Mouse (Mus musculus): ENCODE measurements around the gene Adipor2. TPM values are rescaled to one million over a fixed set of nuclear protein-coding genes. Genes with fewer than 3 reads are reported as not detected.

Adipor2 gene
- polyA plus RNA-seq, 1 experiment from 2014 or later: 45.5 TPM

- ATAC-seq (ENCODE audit: insufficient read depth, low FRiP score): no peak
- no peak overlapping the region for H3K9ac ChIP-seq (ENCODE audit: low read length)
Observed at GRCm38 (mm10) chr6:119350703-119351198, 66.8 kb downstream of the Adipor2 start.

GRCm38 (mm10) chr6:119348234-119348633 is 69.3 kb downstream of the Adipor2 start:
- H3K27ac ChIP-seq (ENCODE audit: low read length): no peak overlapping the region
- H3K4me2 ChIP-seq (ENCODE audit: low read depth, low read length): no peak overlapping the region
- no peaks in the 10 kb centered on the region for H3K4me1 ChIP-seq (ENCODE audit: control insufficient read depth, insufficient read depth, low read length)
- H3K9ac ChIP-seq (ENCODE audit: low read length): no peak overlapping the region
- H3K9me3 ChIP-seq (replicated peaks; ENCODE audit: control insufficient read depth, low read length): no peaks in the 10 kb centered on the region
- H3K27me3 ChIP-seq (ENCODE audit: control insufficient read depth, insufficient read depth, low read length): no peaks in the 10 kb centered on the region
- WGBS: 0% methylated on average over 1 of the region's 1 CpGs
- H3K36me3 ChIP-seq (ENCODE audit: control insufficient read depth, insufficient read depth, low read length): no peaks in the 10 kb centered on the region
- ATAC-seq (ENCODE audit: insufficient read depth, low FRiP score): no peak
- H3K4me3 ChIP-seq (replicated peaks; ENCODE audit: low read length): no peak overlapping the region

More at GRCm38 (mm10) chr6:119350703-119351198, 66.8 kb downstream of the Adipor2 start:
- Histone ChIP-seq H3K36me3 (ENCODE audit: control insufficient read depth, insufficient read depth, low read length) (no peaks in the 10 kb centered on the region; the same call in 1 of the 2 replicates), H3K4me2 (ENCODE audit: low read depth, low read length) (no peak overlapping the region), H3K27ac (ENCODE audit: low read length) (no peak overlapping the region), H3K4me1 (ENCODE audit: control insufficient read depth, insufficient read depth, low read length) (no peaks in the 10 kb centered on the region), H3K4me3 (replicated peaks; ENCODE audit: low read length) (no peak overlapping the region), H3K27me3 (ENCODE audit: control insufficient read depth, insufficient read depth, low read length) (no peaks in the 10 kb centered on the region), H3K9me3 (replicated peaks; ENCODE audit: control insufficient read depth, low read length) (no peaks in the 10 kb centered on the region)
- 79% methylated on average over 9 of the region's 9 CpGs for WGBS

- Histone ChIP-seq H3K4me2 (ENCODE audit: low read depth, low read length) (no peak overlapping the region), H3K4me3 (replicated peaks; ENCODE audit: low read length) (no peak overlapping the region), H3K36me3 (ENCODE audit: control insufficient read depth, insufficient read depth, low read length) (no peaks in the 10 kb centered on the region), H3K4me1 (ENCODE audit: control insufficient read depth, insufficient read depth, low read length) (no peaks in the 10 kb centered on the region), H3K9me3 (replicated peaks; ENCODE audit: control insufficient read depth, low read length) (no peaks in the 10 kb centered on the region), H3K9ac (ENCODE audit: low read length) (no peak overlapping the region), H3K27me3 (ENCODE audit: control insufficient read depth, insufficient read depth, low read length) (no peaks in the 10 kb centered on the region), H3K27ac (ENCODE audit: low read length) (no peak overlapping the region)
- WGBS: 69% methylated on average over 5 of the region's 5 CpGs
- no peak for ATAC-seq (ENCODE audit: insufficient read depth, low FRiP score)
Observed at GRCm38 (mm10) chr6:119347813-119348212, 69.7 kb downstream of the Adipor2 start.

- Histone ChIP-seq H3K4me3 (replicated peaks; ENCODE audit: low read length) (no peak overlapping the region), H3K4me1 (ENCODE audit: control insufficient read depth, insufficient read depth, low read length) (no peaks in the 10 kb centered on the region), H3K9ac (ENCODE audit: low read length) (no peak overlapping the region), H3K36me3 (ENCODE audit: control insufficient read depth, insufficient read depth, low read length) (no peaks in the 10 kb centered on the region), H3K27me3 (ENCODE audit: control insufficient read depth, insufficient read depth, low read length) (no peaks in the 10 kb centered on the region), H3K27ac (ENCODE audit: low read length) (no peak overlapping the region), H3K4me2 (ENCODE audit: low read depth, low read length) (no peak overlapping the region), H3K9me3 (replicated peaks; ENCODE audit: control insufficient read depth, low read length) (no peaks in the 10 kb centered on the region)
- ATAC-seq (ENCODE audit: insufficient read depth, low FRiP score): no peak
- WGBS: 53% methylated on average over 10 of the region's 10 CpGs
Observed at GRCm38 (mm10) chr6:119346257-119346656, 71.2 kb downstream of the Adipor2 start.

GRCm38 (mm10) chr6:119341409-119341808 is 76.1 kb downstream of the Adipor2 start:
- no peaks in the 10 kb centered on the region for H3K27me3 ChIP-seq (ENCODE audit: control insufficient read depth, insufficient read depth, low read length)
- no peaks in the 10 kb centered on the region for H3K36me3 ChIP-seq (ENCODE audit: control insufficient read depth, insufficient read depth, low read length)
- ATAC-seq (ENCODE audit: insufficient read depth, low FRiP score): peak; percentile 59; the same call in 1 of the 2 replicates
- no peaks in the 10 kb centered on the region for H3K4me1 ChIP-seq (ENCODE audit: control insufficient read depth, insufficient read depth, low read length)
- no peak overlapping the region for H3K4me2 ChIP-seq (ENCODE audit: low read depth, low read length)
- no peak overlapping the region for H3K27ac ChIP-seq (ENCODE audit: low read length)
- H3K9me3 ChIP-seq (replicated peaks; ENCODE audit: control insufficient read depth, low read length): no peaks in the 10 kb centered on the region
- no peak overlapping the region for H3K9ac ChIP-seq (ENCODE audit: low read length)
- H3K4me3 ChIP-seq (replicated peaks; ENCODE audit: low read length): no peak overlapping the region

GRCm38 (mm10) chr6:119338121-119338912 is 79.2 kb downstream of the Adipor2 start:
- WGBS: 40% methylated on average over 11 of the region's 11 CpGs
- Histone ChIP-seq H3K36me3 (ENCODE audit: control insufficient read depth, insufficient read depth, low read length) (no peaks in the 10 kb centered on the region), H3K4me3 (replicated peaks; ENCODE audit: low read length) (no peak overlapping the region), H3K27me3 (ENCODE audit: control insufficient read depth, insufficient read depth, low read length) (no peaks in the 10 kb centered on the region), H3K9ac (ENCODE audit: low read length) (no peak overlapping the region), H3K27ac (ENCODE audit: low read length) (no peak overlapping the region), H3K9me3 (replicated peaks; ENCODE audit: control insufficient read depth, low read length) (no peaks in the 10 kb centered on the region), H3K4me1 (ENCODE audit: control insufficient read depth, insufficient read depth, low read length) (no peaks in the 10 kb centered on the region), H3K4me2 (ENCODE audit: low read depth, low read length) (no peak overlapping the region)
- ATAC-seq (ENCODE audit: insufficient read depth, low FRiP score): no peak

- Histone ChIP-seq H3K36me3 (ENCODE audit: control insufficient read depth, insufficient read depth, low read length) (no peaks in the 10 kb centered on the region), H3K4me3 (replicated peaks; ENCODE audit: low read length) (no peak overlapping the region), H3K4me2 (ENCODE audit: low read depth, low read length) (no peak overlapping the region), H3K9ac (ENCODE audit: low read length) (no peak overlapping the region), H3K27ac (ENCODE audit: low read length) (no peak overlapping the region), H3K9me3 (replicated peaks; ENCODE audit: control insufficient read depth, low read length) (no peaks in the 10 kb centered on the region), H3K4me1 (ENCODE audit: control insufficient read depth, insufficient read depth, low read length) (no peaks in the 10 kb centered on the region), H3K27me3 (ENCODE audit: control insufficient read depth, insufficient read depth, low read length) (no peaks in the 10 kb centered on the region)
- no peak for ATAC-seq (ENCODE audit: insufficient read depth, low FRiP score)
- 63% methylated on average over 3 of the region's 3 CpGs for WGBS
Observed at GRCm38 (mm10) chr6:119337287-119337686, 80.2 kb downstream of the Adipor2 start.

- Histone ChIP-seq H3K4me2 (ENCODE audit: low read depth, low read length) (no peak overlapping the region), H3K36me3 (ENCODE audit: control insufficient read depth, insufficient read depth, low read length) (no peaks in the 10 kb centered on the region), H3K9me3 (replicated peaks; ENCODE audit: control insufficient read depth, low read length) (no peaks in the 10 kb centered on the region), H3K4me3 (replicated peaks; ENCODE audit: low read length) (no peak overlapping the region), H3K27ac (ENCODE audit: low read length) (no peak overlapping the region), H3K4me1 (ENCODE audit: control insufficient read depth, insufficient read depth, low read length) (no peaks in the 10 kb centered on the region), H3K27me3 (ENCODE audit: control insufficient read depth, insufficient read depth, low read length) (peaks cover 6% of the 10 kb centered on the region), H3K9ac (ENCODE audit: low read length) (no peak overlapping the region)
- ATAC-seq (ENCODE audit: insufficient read depth, low FRiP score): no peak
- WGBS: 69% methylated on average over 7 of the region's 7 CpGs
Observed at GRCm38 (mm10) chr6:119336124-119336523, 81.4 kb downstream of the Adipor2 start.

- no peak overlapping the region for H3K4me2 ChIP-seq (ENCODE audit: low read depth, low read length)
- H3K36me3 ChIP-seq (ENCODE audit: control insufficient read depth, insufficient read depth, low read length): no peaks in the 10 kb centered on the region
- H3K9me3 ChIP-seq (replicated peaks; ENCODE audit: control insufficient read depth, low read length): no peaks in the 10 kb centered on the region
- H3K9ac ChIP-seq (ENCODE audit: low read length): no peak overlapping the region
- no peak overlapping the region for H3K27ac ChIP-seq (ENCODE audit: low read length)
- no peak overlapping the region for H3K4me3 ChIP-seq (replicated peaks; ENCODE audit: low read length)
- peaks cover 7% of the 10 kb centered on the region; the same call in 1 of the 2 replicates for H3K4me1 ChIP-seq (ENCODE audit: control insufficient read depth, insufficient read depth, low read length)
- 25% methylated on average over 3 of the region's 3 CpGs for WGBS
- peaks cover 28% of the 10 kb centered on the region for H3K27me3 ChIP-seq (ENCODE audit: control insufficient read depth, insufficient read depth, low read length)
- no peak for ATAC-seq (ENCODE audit: insufficient read depth, low FRiP score)
Observed at GRCm38 (mm10) chr6:119333831-119334230, 83.7 kb downstream of the Adipor2 start.
